Mouse (Mus musculus) lung, embryonic 16.5 days (tissue): ENCODE data around the gene Card6. TPM values are rescaled to one million over a fixed set of nuclear protein-coding genes. Genes with fewer than 3 reads are reported as not detected.
"Not testable (repeated sequence)": the region's sequence is repeated elsewhere in the genome, so short reads cannot be mapped to it uniquely, and the experiment has no call there.

Experiments
- ATAC-seq: fragments of 200-750 bp; cut with Nextera tagmentation; 2 replicates; pipeline ENCODE4 v1.8.0; 2017; ENCODE audit warnings: low read depth, mild to moderate bottlenecking, moderate library complexity
- H3K27ac ChIP-seq: fragments of 300-500 bp; sonication (generic); 2 replicates; pipeline ENCODE4 v1.5.1; 2014; ENCODE audit warnings: mild to moderate bottlenecking, control low read depth, low read length
- H3K27me3 ChIP-seq: fragments of 300-500 bp; sonication (generic); 2 replicates; pipeline ENCODE4 v1.6.1; 2014; ENCODE audit warnings: low read depth, low read length, mixed read lengths; ENCODE audit not compliant: control insufficient read depth, insufficient read depth
- H3K36me3 ChIP-seq: fragments of 300-500 bp; sonication (generic); 2 replicates; pipeline ENCODE4 v1.6.1; 2014; ENCODE audit warnings: low read length; ENCODE audit not compliant: control insufficient read depth, insufficient read depth
- H3K4me1 ChIP-seq: fragments of 300-500 bp; sonication (generic); replicated peaks from 2 replicates; pipeline ENCODE4 v1.6.1; 2014; ENCODE audit warnings: low read length, mixed read lengths; ENCODE audit not compliant: control insufficient read depth, insufficient read depth
- H3K4me2 ChIP-seq: fragments of 300-500 bp; sonication (generic); 2 replicates; pipeline ENCODE4 v1.6.1; 2014; ENCODE audit warnings: low read depth, low read length, control low read depth
- H3K4me3 ChIP-seq: fragments of 300-500 bp; sonication (generic); 2 replicates; pipeline ENCODE4 v1.5.1; 2014; ENCODE audit warnings: mild to moderate bottlenecking, low read length, control low read depth
- H3K9ac ChIP-seq: fragments of 300-500 bp; sonication (generic); 2 replicates; pipeline ENCODE4 v1.6.1; 2014; ENCODE audit warnings: low read length, control low read depth
- H3K9me3 ChIP-seq: fragments of 300-500 bp; sonication (generic); 2 replicates; pipeline ENCODE4 v1.6.1; 2016; ENCODE audit warnings: low read length; ENCODE audit not compliant: control insufficient read depth
- WGBS: fragments of 180-500 bp; shearing (Covaris S2); extraction: QIAGEN DNeasy Blood & Tissue Kit; methylation state at CpG from one replicate; pipeline ENCODE4 v1.1.7; 2014; 5-methylcytosine and 5-hydroxymethylcytosine counted together
- polyA plus RNA-seq: library from polyadenylated mRNA; unstranded; fragments of >200 nt; fragmentation: Nextera tagmentation; extraction: Ambion mirVana; gene quantifications from 2 replicates; pipeline ENCODE4 v1.2.1, GENCODE M21; 2015

The Card6 gene
- polyA plus RNA-seq, 1 experiment from 2014 or later: 2.3 TPM

DNA sequence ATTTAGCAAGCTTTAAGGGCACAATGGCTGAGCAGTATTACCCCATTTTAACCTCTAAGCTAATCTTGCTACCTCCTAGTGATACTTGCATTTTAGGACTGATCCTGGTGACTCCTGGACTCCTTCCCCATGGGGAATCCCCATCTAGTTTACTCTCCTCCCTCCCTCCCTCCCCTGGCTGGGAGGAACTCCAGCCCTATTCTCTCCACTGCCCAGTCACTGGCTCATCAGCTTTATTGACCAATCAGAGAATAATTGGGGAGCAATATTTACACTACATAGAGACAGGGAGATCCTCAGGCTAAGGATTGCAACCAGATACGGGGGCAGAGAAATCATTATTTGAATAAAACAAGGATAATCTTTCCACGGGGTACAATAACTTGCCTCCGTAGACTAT lies 25.8 kb upstream of the Card6 start:
- no peak overlapping the region for H3K9ac ChIP-seq
- ATAC-seq: no peak
- WGBS: 68% methylated on average over 3 of the region's 3 CpGs

DNA sequence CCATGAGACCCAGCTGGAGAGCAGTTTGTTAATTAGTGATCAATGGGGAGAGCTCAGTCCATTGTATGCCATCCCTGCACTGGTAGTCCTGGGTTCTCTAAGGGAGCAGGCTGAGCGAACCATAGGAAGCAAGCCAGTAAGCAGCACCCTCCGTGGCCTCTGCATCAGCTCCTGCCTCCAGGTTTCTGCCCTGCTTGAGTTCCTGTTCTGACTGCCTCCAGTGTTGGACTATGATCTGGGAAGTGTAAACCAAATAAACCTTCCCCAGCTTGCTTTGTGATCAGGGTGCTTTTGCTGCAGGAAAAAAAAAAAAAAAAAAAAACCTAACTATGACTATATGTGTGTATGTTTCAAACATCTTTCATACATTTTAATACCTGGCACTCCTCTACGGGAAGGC lies 25.0 kb upstream of the Card6 start:
- H3K9ac ChIP-seq: no peak overlapping the region
- H3K9me3 ChIP-seq: no peaks in the 10 kb centered on the region
- no peak overlapping the region for H3K4me2 ChIP-seq
- H3K36me3 ChIP-seq: no peaks in the 10 kb centered on the region
- no peak for ATAC-seq
- H3K4me3 ChIP-seq: no peak overlapping the region
- WGBS: 70% methylated on average over 3 of the region's 3 CpGs
- no peak overlapping the region for H3K27ac ChIP-seq
- peaks cover 2% of the 10 kb centered on the region; the same call in 1 of the 2 replicates for H3K4me1 ChIP-seq
- no peaks in the 10 kb centered on the region for H3K27me3 ChIP-seq

More for the DNA sequence above, 25.8 kb upstream of the Card6 start:
- Histone ChIP-seq H3K9me3 (no peaks in the 10 kb centered on the region), H3K27ac (no peak overlapping the region), H3K27me3 (no peaks in the 10 kb centered on the region), H3K4me2 (no peak overlapping the region), H3K4me3 (no peak overlapping the region), H3K36me3 (no peaks in the 10 kb centered on the region), H3K4me1 (peaks cover 2% of the 10 kb centered on the region; the same call in 1 of the 2 replicates)

DNA sequence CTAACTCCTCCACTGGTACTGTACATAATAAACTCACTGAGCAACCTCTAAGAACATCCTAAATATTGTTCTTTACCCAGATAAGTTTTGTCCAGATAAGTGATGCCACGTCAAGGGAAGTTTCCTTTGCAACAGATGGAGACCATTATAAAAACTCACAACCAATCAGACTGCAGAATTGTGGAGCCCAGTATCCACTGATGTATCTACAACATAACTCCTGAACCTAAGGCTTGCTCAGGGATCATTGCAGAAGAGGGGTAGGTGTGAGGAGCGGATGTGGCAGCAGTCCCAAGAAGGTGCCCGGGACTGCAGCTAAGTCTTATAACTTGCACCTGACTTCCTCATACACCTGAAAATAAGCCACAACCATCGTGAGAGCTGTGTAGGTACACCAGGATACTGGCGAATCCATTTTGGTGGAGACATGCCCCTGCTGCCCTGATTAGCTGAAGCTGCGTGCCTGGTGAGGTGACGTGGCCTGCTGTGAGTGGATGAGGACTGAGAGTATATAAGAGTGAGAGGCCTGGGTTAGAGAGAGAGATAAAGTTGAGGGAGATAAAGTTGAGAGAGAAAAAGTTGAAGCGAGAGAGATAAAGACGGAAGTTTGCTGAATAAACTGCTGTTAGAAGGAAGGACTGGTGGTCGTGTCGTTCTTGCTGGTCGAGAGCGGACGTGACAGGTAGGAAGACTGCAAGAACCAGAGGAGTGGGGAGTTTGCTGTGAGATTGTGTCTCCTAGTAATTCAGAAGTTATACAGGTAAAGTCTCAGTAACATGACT lies 22.7 kb upstream of the Card6 start:
- not testable (repeated sequence) for H3K4me1 ChIP-seq, H3K27ac ChIP-seq, H3K27me3 ChIP-seq, H3K4me3 ChIP-seq, ATAC-seq, H3K9me3 ChIP-seq, H3K36me3 ChIP-seq, H3K4me2 ChIP-seq, H3K9ac ChIP-seq
- whole genome bisulfite sequencing: 78% methylated on average over 14 of the region's 14 CpGs

DNA sequence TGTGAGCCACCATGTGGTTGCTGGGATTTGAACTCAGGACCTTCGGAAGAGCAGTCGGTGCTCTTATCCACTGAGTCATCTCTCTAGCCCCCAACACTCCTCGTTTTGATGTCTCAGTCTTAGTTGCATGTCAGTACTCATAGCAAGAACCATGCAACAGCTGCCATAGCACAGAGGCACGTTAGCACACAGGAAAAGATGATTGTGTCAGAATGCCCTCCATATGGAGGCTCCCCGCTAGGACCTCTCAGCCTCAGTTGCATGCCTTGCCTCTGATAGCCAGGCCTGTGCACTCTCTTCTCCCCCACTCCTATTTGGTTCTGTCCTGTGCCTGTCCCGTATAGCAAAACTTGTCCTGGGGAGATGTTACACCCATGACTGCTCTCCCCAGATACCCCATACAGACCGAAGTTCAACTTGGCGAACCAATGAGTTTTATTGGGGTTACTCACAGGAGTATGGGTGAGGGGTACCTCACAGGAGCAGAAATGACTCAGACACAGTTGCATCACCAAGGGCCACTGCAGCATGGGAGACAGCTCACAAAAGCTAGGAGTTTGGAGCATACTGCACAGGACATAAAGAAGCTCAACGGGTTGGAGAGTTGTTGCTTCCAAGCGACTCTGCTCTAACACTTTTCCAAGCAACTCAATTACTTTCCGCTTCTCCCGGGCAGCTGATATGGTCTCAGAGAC lies 20.9 kb upstream of the Card6 start:
- H3K4me3 ChIP-seq: no peak overlapping the region
- H3K27me3 ChIP-seq: no peaks in the 10 kb centered on the region
- ATAC-seq: no peak
- no peak overlapping the region for H3K4me2 ChIP-seq
- no peaks in the 10 kb centered on the region for H3K4me1 ChIP-seq
- 90% methylated on average over 12 of the region's 12 CpGs for WGBS
- peaks cover 1% of the 10 kb centered on the region; the same call in 1 of the 2 replicates for H3K36me3 ChIP-seq
- no peak overlapping the region for H3K27ac ChIP-seq
- H3K9me3 ChIP-seq: no peaks in the 10 kb centered on the region
- H3K9ac ChIP-seq: no peak overlapping the region

DNA sequence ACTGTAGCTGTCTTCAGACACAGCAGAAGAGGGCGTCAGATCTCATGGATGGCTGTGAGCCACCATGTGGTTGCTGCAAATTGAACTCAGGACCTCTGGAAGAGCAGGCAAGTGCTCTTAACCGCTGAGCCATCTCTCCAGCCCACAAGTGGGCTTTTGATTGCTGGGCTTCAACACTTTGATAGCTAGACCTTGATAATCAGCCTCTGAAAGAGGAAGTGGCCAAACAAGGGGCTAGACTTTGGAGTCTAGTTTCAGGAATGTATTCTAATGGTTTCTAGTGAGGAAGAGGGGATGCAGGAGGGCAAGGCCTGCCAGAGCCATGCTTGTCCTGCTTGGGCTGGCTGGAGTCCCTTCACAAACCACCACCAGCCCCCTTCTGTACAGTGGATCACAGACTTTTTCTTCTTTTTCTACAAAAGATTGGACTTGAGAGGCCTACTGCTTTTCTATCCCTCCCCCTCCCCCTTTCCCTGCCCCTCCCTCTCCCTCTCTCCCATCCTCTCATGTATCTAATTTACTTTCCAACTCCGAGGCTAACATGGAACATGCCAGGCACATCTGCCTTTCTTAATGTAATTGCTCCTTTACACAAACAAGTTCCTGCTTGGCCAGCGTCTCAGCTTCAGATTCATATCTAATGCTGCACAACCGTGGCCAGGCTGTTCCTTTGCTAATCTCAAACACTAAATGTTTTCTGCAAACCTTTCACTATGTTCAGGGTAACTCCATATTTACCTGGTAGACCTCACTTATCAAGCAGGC lies 20.0 kb upstream of the Card6 start:
- no peak for ATAC-seq
- no peaks in the 10 kb centered on the region for H3K9me3 ChIP-seq
- no peak overlapping the region for H3K27ac ChIP-seq
- H3K4me1 ChIP-seq: no peaks in the 10 kb centered on the region
- peaks cover 3% of the 10 kb centered on the region; the same call in 1 of the 2 replicates for H3K36me3 ChIP-seq
- H3K27me3 ChIP-seq: no peaks in the 10 kb centered on the region
- 53% methylated on average over 5 of the region's 5 CpGs for WGBS
- H3K4me2 ChIP-seq: no peak overlapping the region
- no peak overlapping the region for H3K9ac ChIP-seq
- no peak overlapping the region for H3K4me3 ChIP-seq

DNA sequence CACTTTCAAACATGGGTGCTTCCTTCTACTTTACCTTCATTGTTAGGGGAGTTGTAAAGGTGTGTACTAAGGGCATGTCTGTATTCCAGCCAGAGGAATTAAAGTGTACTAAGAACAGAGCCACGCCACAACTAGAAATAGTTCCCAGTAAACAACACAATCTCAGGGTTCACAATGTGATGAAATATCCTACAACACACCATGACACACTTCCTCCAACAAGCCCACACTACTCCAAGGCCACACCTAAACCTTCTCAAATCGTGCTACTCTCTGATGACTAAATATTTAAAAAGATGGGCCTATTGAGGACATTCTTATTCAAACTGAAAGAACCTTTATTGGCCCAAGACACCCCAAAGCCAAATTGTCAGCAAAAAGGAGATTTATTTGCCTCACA lies 19.1 kb upstream of the Card6 start:
- no peaks in the 10 kb centered on the region for H3K9me3 ChIP-seq
- H3K27ac ChIP-seq: no peak overlapping the region
- no peak overlapping the region for H3K4me2 ChIP-seq
- 75% methylated on average over 2 of the region's 2 CpGs for WGBS
- no peak overlapping the region for H3K9ac ChIP-seq
- H3K36me3 ChIP-seq: peaks cover 8% of the 10 kb centered on the region
- no peaks in the 10 kb centered on the region for H3K4me1 ChIP-seq
- H3K4me3 ChIP-seq: no peak overlapping the region
- ATAC-seq: no peak
- no peaks in the 10 kb centered on the region for H3K27me3 ChIP-seq

DNA sequence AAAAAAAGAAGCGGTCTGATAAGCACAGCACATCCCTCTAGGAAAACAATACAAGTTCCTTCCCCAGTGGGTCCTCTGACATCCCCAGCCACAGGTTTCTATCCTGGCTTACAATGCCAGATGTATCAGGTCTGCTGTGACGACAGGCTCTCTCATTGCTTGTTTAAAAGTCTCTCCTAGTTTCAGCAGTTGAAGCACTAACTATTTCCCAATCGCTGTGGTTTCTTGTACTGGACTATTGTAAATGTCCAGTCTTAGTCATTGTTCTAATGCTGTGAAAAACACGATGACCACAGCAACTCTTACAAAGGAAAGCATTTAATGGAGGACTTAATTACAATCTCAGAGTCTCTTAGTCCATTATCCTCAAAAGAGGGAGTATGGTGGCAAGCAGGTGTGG lies 18.1 kb upstream of the Card6 start:
- 70% methylated on average over 4 of the region's 4 CpGs for WGBS
- peaks cover 10% of the 10 kb centered on the region for H3K36me3 ChIP-seq
- H3K27ac ChIP-seq: no peak overlapping the region
- no peaks in the 10 kb centered on the region for H3K9me3 ChIP-seq
- H3K9ac ChIP-seq: no peak overlapping the region
- H3K4me1 ChIP-seq: no peaks in the 10 kb centered on the region
- H3K4me2 ChIP-seq: no peak overlapping the region
- no peak overlapping the region for H3K4me3 ChIP-seq
- no peaks in the 10 kb centered on the region for H3K27me3 ChIP-seq
- ATAC-seq: no peak

DNA sequence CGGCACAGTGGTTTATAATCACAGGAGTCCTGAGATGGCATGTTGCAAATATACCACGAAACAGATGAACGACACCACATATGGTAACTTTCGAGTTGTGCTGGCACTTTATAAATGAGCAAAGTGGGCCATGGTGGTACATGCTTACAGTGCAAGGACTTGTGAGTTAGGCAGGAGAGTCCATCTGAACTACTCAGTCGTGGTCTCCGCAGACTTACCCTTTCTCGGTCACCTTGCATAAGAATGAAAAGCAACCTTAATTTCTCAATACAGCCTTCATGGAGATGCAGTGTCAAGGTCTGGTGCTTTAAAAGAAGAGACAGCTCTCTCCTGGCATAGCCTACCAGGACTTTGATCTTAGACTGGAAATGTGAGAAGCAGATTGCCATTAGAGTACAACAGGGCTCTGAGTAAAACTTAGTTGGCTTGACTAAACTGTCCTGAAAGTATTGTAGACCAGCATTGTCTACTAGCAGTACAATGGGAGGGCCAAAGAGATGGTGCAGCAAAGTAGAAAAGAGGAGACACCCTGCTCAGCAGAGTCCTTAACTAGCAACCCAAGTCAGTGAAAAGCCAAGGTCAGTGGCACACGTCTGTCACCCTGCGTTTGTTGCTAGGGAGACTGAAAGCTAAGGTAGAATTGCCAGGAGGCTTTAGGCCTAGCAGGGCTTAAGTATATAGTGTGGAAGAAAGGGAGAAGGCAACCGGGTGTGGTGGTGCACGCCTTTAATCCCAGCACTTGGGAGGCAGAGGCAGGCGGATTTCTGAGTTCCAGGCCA lies 13.4 kb upstream of the Card6 start:
- 85% methylated on average over 12 of the region's 12 CpGs for WGBS
- no peak for ATAC-seq
- peaks cover 45% of the 10 kb centered on the region for H3K36me3 ChIP-seq

More for the DNA sequence above, 13.4 kb upstream of the Card6 start:
- Histone ChIP-seq H3K27me3 (no peaks in the 10 kb centered on the region), H3K9me3 (no peaks in the 10 kb centered on the region), H3K4me3 (no peak overlapping the region), H3K4me1 (peaks cover 8% of the 10 kb centered on the region), H3K27ac (no peak overlapping the region), H3K9ac (no peak overlapping the region), H3K4me2 (no peak overlapping the region)
